Mouse (Mus musculus) gastrocnemius, postnatal 14 days (tissue): Measurements from ENCODE around the gene Slx1b. TPM values are rescaled to one million over a fixed set of nuclear protein-coding genes. Genes with fewer than 3 reads are reported as not detected.
"Not testable (repeated sequence)": the region's sequence is repeated elsewhere in the genome, so short reads cannot be mapped to it uniquely, and the experiment has no call there.

ENCODE experiments used
- DNase-seq: peaks from one replicate; pipeline ENCODE4 v3.0.0; 2021; ENCODE audit warnings: mixed read lengths
- intact Hi-C: fragments of 180-260 bp; cut with DNase I; formaldehyde crosslinking; loops from one replicate; pipeline ENCODE4 v1.15.1; 2025; ENCODE audit warnings: low total_unique reads
- long read RNA-seq, 2 experiments: library from polyadenylated mRNA; stranded (forward); transcript quantifications; one replicate each; pipeline ENCODE4 v2.0.0; 2021
- total RNA-seq, 2 experiments: library from RNA; stranded (reverse); gene quantifications; 2 replicates each; pipeline ENCODE4 v1.2.3; 2021

Slx1b gene
- 1 to 10 TPM; 3.7 to 4.6 TPM for total RNA-seq
- long read RNA-seq, experiment 1, partial matches to known transcripts: 0 of 3 reads
- long read RNA-seq, experiment 1, other reads (novel, unspliced or antisense): 0 of 3 reads
- long read RNA-seq, experiment 2, partial matches to known transcripts: 0 of 3 reads
- long read RNA-seq, experiment 2, other reads (novel, unspliced or antisense): 2 of 3 reads

DNA sequence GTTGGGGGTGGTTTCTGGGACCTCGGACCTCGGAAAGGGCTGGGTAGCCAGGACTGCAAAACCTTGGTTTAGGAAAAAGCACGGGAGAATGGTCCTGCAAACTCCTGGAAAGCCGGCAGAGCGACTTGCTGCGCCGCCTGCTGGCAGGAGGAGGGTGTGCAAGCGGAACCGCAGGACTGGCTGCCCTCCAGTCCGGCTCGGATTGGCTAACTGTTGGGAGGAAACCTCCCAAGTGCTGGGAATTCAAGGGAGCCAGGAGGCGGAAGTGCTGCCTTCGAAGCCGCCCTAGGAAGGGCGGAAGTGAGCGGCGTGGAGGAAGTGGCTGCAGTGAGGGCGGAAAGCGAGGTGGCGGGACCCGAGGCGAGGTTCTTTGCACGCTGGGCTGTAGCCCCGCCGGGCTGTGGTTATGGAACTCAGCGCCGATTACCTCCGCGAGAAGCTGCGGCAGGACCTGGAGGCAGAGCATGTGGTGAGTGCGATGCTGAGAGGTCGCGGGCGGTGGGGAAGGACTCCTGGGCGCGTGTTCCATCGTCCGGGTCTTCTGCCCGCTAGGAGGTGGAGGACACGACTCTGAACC lies at the start of gene Slx1b:
Gene Slx1b (minus strand): TSS at position 154 of the 577 bp plus-strand sequence.
- intact Hi-C loops: no loop called here
- DNase-seq: peak; percentile 96

DNA sequence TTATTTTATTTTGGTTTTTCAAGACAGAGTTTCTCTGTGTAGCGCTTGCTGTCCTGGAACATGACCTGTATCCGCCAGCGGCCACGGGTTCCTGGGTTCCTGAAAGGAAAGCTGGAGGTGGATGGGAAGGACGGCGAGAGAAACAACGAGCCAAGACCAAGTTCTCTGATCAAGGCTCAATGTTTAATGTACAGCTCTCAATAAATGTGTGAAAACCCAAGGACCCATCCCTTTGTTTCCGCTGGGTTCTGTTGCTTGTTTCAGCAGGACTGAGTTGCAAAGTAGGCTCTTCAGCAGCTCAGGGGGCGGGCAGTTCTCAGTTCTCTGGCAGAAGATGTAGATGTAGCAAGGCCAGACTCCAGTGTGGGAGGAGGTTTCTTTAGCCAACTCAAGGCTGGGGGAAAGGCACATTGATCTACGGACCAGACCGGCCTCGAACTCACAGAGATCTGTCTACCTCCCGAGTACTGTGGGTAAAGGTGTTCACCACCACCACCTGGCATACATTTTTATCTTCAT lies 46.4 kb upstream of the Slx1b start:
- intact Hi-C loops: no loop called here
- no peak for DNase-seq

DNA sequence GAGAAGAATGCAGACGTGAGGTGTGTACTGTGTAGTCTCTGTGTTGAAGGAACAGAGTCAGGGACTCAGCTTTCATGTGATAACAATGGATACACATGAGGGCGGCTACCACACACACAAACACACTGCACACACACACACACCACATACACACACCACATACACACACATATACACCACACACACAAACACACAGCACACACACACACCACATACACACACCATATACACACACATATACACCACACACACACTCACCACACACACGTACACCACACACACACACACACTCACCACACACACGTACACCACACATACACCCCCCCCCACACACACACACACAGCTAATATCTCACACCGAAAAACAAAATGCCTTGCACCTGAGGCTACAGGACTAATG lies 45.9 kb upstream of the Slx1b start:
- intact Hi-C loops: no loop called here
- DNase-seq: no peak

DNA sequence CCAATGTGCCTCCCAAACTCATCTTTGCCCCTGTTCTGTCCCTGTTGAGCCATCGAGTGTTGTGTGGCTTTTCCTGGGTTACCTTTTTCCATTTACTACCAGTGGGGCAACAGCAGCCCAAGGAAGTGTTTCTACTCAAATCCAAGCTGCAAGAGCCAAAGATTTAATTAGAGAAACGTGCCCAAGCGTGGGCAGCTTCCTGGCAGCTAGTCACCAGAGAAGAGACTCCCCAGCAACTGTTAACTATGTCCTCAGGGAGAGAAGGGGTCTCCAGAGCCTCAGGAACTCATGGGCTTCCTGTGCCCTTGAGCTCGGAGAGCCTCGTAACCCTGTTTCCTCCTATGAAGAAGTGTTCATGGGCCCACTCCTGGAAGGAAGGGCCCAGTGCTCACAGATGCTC lies 45.4 kb upstream of the Slx1b start:
- intact Hi-C loops: no loop called here
- DNase-seq: no peak

DNA sequence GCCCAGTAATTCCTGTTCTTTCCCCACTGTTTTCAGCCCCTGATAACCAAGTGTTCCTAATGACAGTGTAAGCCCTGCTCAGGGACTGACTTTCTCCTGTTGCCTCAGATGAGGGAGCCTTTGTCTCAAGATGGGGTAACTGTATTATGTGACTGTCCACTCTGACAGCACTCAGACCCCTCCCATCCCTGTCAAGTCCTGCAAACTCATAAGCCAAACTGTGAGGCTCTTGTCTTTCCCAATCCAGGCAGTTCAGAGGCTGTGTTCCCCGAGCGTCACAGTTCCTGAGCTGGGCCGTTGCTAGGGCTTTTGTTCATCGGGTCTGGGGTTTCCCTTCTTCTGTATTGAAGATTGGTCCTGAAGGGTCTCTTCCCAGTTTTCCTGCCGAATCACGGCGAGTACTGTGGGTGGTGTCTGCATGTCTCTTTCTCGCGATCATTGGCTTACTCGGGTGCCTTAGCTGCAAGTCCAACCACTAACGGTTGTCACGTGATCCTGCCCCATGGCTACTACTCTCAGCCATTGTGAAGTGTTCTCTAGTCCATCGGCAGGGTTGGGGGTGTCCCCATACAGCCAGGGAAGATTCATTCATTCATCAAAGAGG lies 44.6 kb upstream of the Slx1b start:
- intact Hi-C loops: no loop called here

DNA sequence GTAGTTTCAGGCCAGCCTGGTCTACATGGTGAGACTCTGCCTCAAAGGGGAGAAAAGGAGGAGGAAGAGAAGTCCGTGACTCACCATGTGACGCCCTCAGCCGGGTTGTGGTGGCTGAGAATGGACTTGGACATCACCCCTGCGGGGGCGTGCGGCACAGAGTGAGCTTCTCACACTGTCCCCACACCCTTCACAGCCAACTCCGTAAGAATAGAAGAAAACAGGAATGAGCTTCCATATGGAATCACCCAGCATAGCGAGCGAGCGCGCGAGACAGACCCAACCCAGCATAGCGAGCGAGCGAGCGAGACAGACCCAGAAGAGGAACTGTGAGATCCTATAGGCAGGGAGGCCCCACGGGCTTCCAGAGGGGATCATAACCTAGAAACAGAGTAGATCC lies 44.0 kb upstream of the Slx1b start:
- intact Hi-C loops: no loop called here
- DNase-seq: no peak

More for the DNA sequence above, 44.6 kb upstream of the Slx1b start:
- no peak for DNase-seq

DNA sequence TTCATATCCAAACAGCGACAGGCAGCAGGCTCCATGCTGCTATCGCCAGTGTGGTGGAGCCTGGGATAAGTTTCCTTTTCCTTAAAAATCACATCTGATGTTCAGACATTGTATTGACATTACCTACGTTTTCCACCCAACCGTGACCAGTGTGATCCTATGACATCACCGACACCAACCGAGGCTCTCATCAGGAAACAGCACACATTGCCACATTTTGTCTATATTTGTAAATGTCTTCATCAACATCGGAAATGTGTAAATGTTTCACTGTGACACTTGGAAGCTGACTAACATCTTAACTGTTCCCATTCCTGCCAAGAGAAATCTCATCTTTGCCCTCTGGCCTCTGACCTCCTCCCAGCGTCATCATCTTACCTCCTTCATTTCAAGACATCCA lies 40.5 kb upstream of the Slx1b start:
- DNase-seq: no peak
- intact Hi-C loops: no loop called here

DNA sequence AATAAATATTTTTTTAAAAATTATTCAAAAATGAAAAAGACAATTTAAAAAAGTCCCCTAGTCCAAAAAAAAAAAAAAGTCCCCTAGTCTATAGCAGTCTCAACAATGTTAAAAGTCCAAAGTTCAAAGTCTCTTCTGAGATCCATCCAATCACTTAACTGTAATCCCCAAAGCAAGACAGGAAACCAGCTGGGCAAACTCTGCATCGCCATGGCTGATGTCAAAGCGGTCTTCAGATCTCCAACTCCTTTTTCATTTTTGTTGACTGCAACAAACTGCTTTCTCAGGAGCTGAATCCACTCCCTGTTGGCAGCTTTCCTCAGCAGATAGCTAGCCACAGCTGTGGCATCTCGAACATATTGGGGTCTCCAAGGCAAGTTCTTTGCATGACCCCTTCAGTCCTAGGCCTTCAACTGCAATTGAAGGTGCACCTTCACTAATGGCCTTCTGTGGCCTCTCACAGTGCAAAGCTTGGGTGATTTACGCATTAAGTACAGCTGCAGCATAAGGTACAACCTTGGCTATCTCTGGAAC lies 34.7 kb upstream of the Slx1b start:
- intact Hi-C loops, DNase-seq: not testable (repeated sequence)

DNA sequence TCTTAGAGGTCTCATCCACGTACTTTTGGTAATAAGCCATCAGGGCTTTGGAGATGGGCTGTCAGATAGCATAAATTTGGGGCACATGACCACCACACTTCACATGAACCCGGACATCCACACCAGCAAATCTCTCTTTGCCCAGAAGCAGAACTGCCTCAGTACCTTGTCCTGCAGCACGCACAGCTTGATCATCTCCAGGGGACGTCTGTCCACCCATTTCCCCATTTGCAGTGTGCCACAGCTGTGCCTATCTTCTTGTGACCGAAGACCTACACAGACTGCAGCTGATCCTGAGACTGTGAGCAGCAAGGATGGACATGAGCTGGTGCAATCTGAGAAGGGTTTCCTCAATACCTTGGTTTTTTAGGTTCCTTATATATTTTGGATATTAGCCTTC lies 30.1 kb upstream of the Slx1b start:
- intact Hi-C loops: no loop called here
- no peak for DNase-seq

DNA sequence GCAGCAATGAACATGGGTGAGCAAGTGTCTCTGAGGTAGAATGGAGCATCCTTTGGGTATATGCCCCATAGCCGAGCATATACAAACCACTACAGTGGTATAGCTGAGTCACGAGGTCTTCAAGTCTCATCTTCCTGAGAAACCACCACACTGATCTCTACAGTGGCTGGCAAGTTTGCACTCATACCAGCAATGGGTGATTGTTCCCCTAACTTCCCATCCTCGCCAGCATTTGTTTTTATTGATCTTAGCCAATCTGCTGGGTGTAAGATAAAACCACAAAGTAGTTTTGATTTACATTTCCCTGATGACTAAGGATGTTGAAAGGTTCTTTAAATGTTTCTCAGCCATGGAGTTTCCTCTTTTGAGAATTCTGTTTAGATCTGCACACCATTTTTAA lies 29.5 kb upstream of the Slx1b start:
- intact Hi-C loops: no loop called here
- no peak for DNase-seq

DNA sequence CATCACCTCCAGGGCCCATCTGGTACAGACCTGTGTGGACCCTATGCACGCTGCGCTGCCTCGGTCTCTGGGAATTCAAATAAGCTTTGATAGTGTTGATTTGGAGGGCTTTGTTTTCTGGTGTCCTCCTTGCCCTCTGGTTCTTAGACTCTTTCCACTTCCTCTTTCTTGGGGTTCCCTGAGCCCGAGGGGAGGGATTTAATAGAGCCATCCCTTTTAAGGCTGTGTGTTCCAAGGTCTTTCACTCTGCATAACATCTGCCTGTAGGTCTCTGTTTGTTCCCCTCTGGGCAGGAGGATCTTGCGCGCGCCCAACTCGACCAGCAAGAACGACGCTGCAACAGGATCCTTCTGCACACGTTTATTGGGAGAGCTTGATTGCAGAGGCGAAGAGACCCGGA lies 26.1 kb upstream of the Slx1b start:
- DNase-seq: no peak
- intact Hi-C loops: no loop called here

DNA sequence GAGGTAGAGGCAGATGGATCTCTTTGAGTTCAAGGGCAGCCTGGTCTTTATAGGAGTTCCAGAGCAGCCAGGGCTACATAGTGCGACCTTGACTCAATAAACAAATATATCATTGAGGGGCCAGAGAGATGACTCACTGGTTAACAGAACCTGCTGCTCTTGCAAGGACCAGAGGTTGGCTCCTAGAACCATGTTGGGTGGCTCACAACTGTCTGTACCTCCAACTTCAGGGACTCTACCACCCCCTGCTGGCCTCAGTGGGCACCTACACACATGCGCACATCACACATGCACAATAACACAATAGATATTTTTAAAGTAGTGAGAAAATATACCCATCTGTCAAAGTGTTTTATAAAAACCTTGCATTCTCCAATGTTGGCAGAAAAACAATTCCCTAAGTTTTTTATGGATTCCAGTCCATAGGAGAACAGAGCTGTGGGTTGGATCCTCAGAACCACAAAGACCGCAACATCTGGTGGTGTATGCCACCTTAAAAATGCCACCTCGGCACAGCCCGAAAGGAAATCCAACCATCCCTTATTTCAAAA lies 23.3 kb upstream of the Slx1b start:
- intact Hi-C loops: no loop called here

DNA sequence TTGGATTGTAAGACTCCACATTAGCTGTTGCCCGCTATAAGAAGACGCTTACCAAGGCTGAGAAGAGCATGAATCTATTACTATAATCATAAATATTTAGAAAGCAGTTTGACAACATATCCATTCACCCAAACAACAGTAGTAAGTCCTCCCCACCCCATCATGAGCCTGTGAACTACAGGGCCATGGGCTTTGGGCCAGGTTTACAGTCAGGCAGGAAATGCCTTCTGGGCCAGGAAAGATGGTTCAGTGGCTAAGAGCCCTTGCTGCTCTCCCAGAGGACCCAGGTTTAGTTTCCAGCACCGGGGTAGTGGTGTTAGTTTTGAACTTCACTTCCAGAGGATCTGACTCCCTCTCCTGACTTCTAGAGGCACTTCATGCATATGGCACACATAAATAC lies 22.0 kb upstream of the Slx1b start:
- no peak for DNase-seq
- intact Hi-C loops: no loop called here

More for the DNA sequence above, 23.3 kb upstream of the Slx1b start:
- no peak for DNase-seq

DNA sequence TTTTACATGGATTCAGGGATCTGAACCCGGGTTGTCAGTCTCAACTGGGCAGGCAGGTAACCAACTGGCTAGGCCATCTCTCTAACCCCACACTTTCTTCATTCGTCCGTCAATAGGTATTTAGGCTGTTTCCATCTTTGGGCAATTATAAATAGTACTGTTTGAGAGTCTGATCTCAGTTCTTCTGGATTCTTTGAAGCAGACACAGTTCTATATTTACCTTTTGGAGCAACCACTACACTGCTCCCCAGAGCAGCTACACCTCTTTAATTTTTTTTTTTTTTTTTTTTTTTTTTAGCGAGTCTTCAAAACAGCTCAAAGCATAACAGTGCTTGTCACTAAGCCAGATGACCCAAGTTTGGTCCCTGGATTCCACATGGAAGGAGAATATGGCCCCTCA lies 20.1 kb upstream of the Slx1b start:
- no peak for DNase-seq
- intact Hi-C loops: no loop called here

DNA sequence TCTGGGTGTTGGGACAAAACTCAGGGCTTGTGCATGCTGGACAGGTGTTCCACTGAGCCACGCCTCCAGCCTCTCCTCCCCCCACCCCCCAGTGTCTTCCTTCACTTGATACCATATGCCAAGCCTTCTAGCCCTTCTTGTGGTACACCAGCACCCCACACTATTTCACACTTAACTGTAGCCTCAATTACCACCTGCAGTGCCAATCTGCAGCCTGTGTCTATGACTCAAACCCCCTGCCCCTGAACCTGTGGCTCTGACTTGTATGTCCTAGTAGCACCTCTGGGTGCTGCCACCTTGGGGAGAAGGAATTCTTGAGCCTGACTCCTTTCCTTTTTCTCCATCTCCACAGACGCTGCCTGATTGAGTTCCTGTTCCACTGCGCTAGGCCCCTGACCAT lies 16.3 kb upstream of the Slx1b start:
- intact Hi-C loops: no loop called here
- no peak for DNase-seq

DNA sequence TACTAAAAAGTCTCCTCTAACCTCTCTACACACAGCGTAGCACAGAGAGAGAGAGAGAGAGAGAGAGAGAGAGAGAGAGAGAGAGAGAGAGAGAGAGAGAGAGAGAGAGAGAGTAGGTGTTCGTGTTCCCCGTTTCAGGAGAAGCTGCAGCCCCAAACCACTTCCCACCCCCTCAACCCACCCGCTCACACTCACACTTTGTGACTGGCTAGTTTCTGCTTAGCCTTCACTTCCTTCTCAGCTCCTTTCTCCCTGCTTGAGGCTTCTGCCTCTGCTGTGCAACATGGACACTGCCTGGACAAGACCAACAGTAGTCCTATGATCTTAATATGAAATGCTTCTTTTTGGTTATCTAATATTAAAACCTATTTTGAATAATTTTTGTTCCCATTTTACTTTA lies 14.7 kb upstream of the Slx1b start:
- intact Hi-C loops: no loop called here
- no peak for DNase-seq

DNA sequence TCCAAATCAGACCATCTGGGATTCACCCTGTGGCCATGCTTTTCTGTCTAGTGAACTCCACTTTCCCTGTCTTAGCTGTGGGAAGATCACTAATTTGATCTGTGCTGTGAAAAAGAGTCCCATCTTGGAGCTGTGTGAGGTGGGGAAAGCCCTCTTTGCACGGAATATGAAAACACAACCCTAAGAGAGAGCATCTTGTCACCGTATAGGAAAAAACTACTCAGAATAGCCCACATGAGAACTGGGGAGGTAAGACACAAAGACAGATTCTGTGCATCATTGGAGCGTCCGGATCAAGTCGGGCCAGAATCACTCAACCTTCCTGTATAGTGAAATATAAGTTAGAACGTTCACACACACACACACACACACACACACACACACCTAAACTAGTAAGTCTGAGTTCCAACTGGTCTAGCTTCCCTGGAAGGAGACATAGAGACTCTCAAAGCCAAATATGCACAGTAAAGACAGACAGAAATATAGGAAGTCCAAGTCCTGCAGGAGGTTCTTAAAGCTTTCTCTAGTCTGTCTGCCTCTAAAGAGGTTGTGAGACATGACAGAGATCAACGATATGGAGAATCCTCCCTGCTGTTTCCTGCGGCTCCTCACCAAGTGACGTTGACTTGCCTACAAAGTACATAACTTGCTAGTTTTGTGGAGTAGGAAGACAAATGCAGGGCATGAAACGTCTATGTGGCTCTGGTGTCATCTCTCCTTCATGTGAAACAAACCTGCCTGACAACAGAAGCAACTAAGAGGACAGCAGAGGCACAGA lies 12.8 kb upstream of the Slx1b start:
- no peak for DNase-seq
- intact Hi-C loops: no loop called here

DNA sequence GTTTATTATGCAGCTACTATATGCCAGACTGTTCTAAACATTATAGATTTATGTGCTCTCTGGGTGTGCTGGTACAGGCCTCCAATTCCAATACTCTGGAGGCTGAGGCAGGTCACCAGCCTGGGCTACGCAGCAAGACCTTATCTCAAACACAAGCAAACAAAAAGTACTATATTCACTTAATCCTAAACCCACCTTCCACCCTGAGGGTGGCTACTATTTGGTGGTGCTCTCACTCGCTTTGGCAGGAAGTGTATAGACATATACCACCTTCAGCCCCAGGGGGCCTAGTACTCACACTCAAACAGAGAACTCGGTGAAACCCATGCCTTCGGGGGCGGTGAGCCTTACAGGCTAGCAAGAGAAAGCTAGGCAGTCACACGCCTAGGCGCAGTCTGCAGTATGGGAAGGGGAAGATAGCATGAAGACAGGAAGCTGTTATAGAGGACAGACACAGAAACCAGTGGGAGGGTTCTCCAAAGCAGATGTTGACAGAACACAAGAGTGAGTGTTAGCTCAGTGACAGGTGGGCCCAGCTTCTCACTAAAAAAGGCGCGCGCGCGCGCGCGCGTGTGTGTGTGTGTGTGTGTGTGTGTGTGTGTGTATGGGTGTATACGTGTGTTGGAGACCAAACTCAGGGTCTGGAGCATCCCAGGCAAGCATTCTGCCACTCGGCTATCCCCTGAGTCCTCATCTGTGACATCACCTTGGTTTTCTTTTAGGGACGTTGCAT lies 12.0 kb upstream of the Slx1b start, which contains the start of gene Coro1a:
Gene Coro1a (minus strand): TSS at position 346 of the 733 bp plus-strand sequence.
- intact Hi-C loops: no loop called here
- DNase-seq: no peak
